Mouse (Mus musculus): ENCODE results near the gene Aldoc.
"Not testable (repeated sequence)": the region's sequence is repeated elsewhere in the genome, so short reads cannot be mapped to it uniquely, and the experiment has no call there.

Aldoc gene

DNA sequence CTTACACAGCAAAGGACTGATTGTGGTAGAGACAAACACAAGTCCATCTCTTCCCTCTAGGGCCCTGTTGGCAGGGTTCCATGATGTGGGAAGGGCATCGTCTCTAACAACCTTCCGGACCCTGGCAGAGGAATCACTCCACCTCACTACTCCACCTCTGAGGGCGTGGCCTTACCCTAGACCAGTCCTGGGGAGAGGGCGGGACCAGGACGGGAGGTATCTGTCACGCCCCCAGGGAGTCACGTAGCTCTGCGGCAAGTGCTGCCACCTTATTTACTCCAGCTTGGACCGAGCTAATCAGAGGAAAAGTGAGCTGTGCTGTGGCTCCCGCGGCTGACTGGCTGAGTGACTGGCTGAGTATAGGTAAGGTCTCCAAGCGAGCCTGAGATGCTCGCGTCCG lies at the start of gene Aldoc:
Gene Aldoc (plus strand): TSS at position 109 of the 400 bp plus-strand sequence.
- DNase-seq (ENCODE audit: low spot score): peak; percentile 81

DNA sequence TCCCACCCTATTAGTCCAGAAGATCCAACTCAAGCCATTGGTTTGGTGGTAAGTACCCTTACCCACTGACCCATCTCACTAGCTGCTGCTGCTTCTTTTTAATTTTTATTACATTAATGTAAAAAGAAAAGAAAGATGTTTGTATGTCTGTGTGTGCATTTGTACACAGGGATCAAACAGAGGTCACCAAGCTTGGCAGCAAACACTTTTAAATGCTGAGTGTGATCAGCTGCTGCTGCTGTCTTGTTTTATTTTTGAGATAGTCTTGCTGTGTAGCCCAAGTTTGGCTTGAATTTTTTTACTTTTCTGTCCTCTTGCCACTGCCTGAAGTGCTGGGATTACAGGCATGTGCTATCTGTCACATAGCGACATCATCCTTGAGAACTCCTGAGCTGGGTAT lies 47.2 kb upstream of the Aldoc start:
- no peak for DNase-seq (ENCODE audit: low spot score)

DNA sequence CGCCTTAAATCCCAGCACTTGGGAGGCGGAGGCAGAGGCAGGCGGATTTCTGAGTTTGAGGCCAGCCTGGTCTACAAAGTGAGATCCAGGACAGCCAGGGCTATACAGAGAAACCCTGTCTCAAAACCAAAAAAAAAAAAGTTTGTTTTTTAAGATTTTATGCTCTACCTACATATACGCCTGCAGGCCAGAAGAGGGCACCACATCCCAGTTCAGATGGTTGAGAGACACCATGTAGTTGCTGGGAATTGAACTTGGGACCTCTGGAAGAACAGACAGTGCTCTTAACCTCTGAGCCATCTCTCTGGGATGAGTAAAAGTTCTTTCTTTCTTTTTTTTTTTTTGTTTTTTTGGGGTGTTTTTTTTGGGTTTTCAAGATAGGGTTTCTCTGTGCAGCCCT lies 46.6 kb upstream of the Aldoc start:
- DNase-seq (ENCODE audit: low spot score): not testable (repeated sequence)

DNA sequence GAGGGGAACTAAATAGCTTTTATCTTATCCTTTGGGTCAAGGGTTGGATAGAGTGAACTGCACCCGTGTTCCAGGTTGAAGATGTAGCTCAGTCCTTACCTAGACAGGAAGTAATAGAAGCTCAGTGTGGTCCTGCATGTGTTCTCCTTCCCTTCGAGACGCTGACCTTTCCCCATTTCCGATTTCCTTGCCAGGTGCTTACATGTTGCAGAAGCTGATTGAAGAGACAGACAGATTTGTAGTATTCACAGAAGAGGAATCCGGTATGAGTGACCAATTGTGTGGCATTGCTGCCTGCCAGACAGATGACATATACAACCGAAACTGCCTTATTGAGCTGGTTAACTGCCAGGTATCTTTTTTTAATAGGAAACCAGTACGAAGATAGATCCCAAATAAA lies 43.9 kb upstream of the Aldoc start:
- DNase-seq (ENCODE audit: low spot score): no peak

DNA sequence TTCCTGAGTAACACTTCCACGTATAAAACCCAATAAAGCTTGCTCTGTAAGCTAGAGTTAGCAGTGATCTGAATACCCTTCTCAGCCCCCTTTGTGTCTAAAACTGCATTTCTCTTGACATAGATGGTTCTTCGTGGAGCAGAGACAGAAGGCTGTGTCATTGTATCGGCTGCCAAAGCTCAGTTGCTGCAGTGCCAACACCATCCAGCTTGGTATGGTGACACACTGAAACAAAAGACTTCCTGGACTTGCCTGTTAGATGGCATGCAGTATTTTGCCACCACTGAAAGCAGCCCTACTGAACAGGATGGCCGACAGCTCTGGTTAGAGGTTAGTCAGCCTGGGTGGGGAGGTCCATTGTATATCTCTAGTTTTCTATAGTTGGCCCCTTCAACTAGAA lies 43.2 kb upstream of the Aldoc start:
- DNase-seq (ENCODE audit: low spot score): no peak

DNA sequence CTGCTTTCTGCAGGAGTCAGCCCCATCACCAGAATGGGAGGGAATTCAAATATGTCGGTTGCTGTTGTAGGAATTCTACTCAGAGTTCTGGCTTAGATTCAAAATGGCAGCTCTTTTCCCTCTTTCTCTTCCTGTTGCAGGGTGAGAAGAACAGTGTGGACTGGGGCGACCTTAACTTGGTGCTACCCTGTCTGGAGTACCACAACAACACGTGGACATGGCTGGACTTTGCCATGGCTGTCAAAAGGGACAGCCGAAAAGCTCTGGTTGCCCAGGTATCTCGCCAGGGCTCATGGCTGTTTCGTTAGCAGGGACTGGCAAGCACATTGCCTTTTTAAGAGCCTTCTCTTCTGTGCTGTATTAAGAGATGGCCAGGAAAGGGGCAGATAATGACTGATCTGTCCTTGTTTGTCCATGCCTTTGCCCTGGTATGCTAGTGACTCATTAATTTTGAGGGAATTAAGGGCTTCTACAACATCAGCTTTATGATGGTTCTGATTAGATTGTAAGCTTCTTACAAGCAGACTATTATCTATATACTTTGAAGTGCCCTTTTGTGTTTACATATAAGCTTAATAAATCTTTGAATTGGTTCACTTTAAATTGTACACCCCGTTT lies 33.5 kb upstream of the Aldoc start:
- DNase-seq (ENCODE audit: low spot score): no peak

DNA sequence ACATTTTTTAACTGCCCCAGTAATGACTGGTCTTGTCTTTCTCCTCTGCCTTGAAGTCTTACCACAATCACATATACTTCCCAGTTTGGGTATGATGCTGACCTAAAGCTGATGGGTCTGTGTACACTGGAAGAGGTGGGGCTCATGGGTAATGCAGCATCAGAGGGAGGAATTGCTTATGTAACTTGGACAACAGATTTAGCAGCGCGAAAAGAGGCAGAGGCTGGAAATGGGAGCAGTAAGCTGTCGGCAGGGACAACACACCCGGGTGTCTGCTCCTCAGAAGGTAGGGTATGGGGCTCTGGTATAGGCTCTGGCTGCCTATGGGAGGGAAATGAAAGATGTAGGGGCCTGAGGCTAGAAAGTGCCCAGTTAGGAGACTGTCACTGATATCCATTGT lies 32.1 kb upstream of the Aldoc start, which contains the start of gene BC030499:
Gene BC030499 (plus strand): TSS at position 188 of the 400 bp plus-strand sequence.
- DNase-seq (ENCODE audit: low spot score): no peak

DNA sequence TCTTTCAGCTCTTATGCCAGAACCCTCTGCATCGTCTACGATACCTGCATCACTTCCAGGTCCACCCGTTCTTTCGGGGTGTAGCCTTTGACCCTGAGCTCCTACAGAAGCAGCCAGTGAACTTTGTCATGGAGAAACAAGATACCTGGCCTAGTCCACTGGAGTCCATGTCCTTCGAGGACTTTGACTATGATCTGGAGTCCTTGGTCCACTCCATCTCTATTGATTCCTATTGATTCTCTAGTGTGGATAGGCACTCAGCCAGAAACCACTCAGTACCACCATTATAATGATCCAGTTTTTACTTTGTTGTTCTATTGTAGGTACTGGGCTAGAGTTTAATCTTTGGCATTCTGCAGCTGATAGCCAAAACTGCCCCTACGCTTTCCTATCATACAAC lies 28.2 kb upstream of the Aldoc start:
- DNase-seq (ENCODE audit: low spot score): no peak

DNA sequence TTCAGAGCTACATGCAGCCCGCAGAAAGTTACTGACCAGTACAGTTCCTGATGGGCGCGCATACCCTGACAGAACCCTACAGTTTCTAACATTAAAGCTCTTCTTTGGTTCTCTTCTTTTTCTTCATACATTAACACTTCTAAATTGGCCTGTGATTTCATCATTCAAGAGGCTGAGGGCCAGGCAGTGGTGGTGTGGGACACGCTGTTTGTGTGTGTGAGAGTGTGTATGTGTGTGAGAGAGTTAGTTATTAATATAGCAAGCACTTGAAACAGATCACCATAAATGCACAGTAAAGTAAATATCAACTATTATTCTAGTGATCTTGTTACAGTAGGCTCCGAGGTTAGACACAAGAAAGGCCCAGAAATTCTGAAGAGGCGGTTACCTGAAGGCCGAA lies 21.9 kb upstream of the Aldoc start:
- DNase-seq (ENCODE audit: low spot score): no peak

DNA sequence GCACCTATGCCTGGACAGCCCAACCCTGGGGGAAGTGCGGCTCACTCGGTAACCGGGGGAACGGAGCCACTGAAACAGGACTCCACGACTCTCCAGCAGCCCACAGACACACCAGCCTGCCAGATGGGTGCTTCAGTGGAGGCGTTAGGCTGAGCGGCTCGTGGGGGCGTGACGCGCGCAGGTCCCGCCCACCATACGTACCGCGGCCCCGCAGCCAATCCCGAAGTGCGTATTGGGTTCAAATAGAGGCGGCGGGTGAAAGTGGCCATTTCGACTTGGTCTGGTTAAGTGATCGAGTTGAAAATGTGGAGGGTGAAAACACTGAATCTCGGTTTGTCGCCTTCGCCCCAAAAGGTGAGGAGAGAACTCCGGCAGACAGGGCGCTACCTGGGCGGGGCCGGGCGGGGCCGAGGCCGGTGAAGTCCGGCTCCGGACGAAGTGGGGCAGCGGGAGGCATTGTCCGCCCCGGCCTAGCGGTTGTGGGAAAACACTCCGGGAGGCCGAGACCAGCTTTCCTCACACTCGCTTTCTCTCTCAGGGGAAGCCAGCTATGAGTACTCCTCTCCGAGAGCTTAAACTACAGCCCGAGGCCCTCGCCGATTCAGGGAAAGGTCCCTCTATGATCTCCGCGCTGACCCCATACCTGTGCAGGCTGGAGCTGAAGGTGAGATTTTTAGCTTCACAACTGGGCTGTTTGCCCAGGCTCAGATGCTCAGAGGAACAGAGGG lies 21.2 kb upstream of the Aldoc start, which contains the start of gene Spag5:
Gene Spag5 (plus strand): TSS at position 173 of the 728 bp plus-strand sequence.
- peak; percentile 88 for DNase-seq (ENCODE audit: low spot score)

DNA sequence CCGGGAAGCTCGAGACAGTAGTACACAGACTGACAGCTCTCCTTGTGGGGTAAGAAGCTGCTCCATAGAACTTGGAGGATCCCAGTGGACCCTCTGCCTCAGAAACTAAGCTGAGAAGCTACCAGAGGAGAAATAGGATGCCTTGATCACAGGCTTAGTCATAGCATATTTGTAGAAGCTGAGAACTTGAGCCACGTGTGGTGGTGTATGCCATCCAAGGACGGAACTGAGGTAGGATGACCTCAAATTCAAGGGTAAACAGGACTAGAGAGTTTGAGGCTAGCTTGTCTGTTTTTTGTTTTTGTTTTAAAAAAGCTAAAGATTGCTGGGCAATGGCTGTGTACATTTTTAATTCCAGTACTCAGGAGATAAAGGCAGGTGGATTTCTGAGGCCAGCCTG lies 17.5 kb upstream of the Aldoc start:
- DNase-seq (ENCODE audit: low spot score): no peak

DNA sequence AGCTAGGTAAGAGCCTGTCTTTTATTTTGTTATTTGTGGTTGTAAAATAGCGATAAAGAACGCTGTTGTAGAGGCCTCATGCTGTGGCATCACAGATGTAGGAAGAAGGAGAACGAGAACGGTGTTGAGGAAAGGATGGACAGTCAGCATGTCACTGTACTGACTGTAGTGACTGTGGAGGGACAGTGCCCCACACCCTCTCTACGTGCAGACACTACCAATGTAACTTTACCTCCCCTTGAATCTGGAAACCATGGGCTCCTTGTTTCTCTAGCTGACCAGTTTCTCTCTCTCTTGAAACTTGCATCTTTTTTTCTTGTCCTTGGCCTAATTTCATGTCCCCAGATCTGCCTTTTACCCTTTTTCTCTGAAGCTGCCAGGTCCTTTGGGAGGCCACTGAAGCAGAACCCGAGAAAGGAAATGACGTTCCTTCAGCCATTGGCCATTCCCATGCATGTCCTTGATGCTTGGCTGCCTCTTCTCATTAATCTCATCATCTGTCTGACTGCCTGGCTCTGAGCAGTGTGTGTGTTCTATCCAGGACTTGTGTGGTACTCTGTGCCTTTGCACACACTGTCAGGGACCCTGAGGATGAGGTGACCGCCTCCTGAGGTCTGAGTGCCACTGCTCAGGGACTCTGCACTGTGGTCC lies 11.8 kb upstream of the Aldoc start:
- DNase-seq (ENCODE audit: low spot score): no peak

DNA sequence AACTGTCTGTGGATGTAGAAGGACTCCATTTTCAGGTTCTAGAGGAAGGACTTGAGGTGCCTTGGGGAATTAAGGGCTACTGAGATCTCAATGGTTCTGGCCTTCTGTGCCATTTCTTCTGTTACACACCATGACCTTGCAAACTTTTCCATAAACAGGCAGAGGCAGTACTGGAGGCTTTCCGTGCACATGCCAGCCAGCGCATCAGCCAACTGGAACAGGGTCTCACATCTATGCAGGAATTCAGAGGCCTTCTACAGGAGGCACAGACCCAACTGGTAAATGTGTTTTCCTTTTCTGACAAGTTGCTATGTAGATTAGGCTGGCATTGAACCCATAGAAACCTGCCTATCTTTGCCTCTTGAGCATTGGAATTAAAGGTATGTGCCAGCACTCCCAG lies 9.1 kb upstream of the Aldoc start:
- DNase-seq (ENCODE audit: low spot score): no peak

DNA sequence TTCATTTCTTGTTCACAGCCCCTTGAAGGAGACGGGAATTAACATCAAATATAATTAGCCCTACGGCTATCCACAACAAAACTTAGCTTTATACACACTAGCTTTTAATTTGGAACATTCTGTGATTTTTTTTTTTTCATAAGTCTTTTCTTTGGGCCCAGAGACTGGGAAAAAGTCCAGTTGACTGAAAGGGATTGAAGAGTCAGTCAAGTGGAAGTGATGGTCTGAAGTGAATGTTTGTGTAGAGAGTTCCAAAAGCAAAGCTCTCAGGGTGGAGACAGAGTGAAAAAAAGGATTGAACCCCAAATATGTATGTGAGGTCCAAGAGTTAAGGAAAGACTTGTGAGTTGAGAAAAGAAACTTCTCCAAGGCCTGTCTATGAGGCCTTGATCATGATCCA lies 4.4 kb upstream of the Aldoc start:
- no peak for DNase-seq (ENCODE audit: low spot score)

DNA sequence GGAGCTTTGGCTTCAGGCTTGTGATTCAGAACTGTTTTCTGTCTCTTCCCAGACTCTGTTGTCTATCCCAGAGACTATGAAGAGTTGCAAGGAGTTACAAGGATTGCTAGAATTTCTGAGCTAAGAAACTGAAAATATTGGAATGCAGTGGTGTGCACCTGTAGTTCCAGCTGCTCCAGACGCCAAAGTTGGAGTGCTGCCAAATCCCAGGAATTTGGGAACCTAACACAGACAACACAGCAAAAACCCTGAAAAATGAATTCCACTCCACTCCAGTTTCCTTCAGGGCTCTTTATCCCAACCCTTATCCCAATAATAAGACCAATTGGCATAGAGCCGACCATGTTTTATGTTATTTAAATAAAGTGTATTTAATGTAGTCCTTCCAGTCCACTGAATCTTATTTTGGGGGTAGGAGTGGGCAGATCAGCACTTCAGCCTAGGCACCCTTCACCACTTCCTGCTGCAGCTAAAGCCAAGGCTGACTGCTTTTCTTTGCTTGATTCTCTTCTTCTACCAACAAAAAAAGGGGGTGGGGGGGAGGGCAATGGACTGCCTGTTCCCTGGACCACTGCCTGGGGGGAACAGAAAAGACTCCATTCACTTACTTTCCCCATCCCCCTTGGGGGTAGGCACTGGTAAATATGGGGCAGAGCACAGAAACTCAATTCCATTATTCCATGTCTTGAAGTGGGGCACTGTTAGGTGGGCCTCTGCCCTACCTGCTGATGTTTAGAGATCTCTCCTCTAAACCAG lies 514 bp upstream of the Aldoc start:
- no peak for DNase-seq (ENCODE audit: low spot score)

DNA sequence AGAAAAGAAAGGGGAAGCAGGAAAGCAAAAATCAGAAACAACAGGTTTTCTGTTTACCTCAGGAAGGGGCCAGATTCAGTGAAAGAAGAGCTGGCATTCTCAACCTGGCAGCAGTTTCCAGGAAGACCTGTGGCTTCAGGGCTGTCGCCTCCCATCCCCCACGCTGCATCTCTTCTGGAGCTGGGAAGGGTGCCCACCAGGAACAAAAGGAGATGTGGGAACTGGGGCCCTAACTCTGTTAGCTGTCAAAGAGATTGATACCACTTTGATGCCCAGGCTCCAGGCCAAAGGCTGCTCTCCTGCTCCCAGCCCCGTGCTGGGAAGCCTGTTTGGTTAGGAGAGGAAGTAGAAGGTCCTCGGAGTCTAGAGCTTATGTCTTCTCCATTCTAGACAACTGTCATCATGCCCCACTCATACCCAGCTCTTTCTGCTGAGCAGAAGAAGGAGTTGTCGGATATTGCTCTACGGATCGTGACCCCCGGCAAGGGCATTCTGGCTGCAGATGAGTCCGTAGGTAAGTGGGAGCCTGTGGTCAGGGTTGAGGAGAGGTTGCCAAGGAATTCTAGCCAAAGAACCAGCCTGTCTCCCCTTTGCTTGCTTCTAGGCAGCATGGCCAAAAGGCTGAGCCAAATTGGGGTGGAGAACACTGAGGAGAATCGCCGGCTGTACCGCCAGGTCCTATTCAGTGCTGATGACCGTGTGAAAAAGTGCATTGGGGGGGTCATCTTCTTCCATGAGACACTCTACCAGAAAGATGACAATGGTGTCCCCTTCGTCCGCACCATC lies 1.4 kb downstream of the Aldoc start:
- DNase-seq (ENCODE audit: low spot score): no peak

DNA sequence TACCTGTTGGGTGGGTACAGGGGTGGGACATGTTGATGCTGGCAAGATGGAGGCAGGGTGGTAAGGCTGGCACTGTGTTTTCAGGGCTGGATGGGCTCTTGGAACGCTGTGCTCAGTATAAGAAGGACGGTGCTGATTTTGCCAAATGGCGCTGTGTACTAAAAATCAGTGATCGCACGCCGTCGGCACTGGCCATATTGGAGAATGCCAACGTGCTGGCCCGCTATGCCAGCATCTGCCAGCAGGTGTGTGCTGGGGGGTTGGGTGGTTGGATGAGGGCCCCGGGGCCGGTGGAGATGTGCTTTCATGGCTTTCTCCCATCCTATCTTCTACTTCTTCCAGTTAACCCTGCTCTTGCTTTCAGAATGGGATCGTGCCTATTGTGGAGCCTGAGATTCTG lies 2.2 kb downstream of the Aldoc start:
- no peak for DNase-seq (ENCODE audit: low spot score)

DNA sequence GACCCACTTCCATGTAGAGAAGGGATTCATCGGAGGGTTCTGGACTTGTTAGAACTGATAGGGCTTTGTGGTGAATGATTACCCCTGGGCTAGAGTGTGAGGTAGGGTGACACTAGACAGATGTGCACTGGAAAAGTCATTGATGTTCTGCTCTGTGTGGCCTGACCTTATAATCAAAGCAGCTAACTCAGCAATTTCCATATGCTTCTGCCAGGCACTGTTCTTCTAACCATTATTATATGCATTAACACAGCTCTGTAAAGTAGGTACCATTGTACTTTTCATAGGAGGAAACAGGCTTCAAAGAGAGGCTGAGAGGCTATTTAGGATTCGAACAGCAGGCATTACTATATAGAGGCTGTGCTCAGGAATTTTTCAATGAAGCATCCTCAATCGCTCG lies 4.4 kb downstream of the Aldoc start:
- DNase-seq (ENCODE audit: low spot score): no peak

DNA sequence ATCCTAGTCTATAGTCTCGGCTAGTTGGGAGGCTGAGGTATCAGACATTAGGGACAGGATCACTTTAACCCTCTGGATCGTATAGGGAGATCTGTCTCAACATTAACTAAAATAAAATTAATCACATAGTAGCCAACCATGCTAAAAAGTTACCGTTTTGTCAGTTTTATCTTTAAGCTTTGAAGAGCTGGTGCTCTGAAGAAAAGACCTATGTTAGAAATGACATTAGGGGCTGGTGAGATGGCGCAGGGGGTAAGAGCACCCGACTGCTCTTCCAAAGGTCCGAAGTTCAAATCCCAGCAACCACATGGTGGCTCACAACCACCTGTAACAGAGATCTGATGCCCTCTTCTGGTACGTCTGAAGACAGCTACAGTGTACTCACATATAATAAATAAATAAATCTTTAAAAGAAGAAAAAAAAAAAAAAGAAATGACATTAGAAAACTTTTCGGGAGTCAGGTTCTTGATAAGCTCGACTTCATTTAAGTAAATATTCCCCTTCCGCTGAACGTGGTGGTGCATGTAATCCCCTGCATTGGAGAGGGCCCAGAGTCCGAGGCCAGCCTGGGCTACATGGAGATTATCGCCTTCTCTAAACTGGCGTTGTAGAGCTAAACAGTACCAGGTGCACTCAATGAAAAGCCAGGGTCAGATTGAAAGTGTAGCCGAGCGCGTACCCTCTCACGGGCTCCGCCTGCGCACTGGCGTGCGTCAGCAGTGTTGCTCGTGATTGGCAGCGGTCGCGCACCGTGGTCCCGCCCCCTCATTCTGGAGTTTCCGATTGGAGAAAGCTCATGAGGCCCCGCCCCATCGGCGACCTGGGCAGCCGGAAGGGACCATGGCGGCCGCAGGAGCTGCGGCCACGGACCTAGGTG lies 5.1 kb downstream of the Aldoc start, which contains the start of gene Pigs:
Gene Pigs (plus strand): TSS at position 782 of the 878 bp plus-strand sequence.
- DNase-seq (ENCODE audit: low spot score): peak; percentile 93

DNA sequence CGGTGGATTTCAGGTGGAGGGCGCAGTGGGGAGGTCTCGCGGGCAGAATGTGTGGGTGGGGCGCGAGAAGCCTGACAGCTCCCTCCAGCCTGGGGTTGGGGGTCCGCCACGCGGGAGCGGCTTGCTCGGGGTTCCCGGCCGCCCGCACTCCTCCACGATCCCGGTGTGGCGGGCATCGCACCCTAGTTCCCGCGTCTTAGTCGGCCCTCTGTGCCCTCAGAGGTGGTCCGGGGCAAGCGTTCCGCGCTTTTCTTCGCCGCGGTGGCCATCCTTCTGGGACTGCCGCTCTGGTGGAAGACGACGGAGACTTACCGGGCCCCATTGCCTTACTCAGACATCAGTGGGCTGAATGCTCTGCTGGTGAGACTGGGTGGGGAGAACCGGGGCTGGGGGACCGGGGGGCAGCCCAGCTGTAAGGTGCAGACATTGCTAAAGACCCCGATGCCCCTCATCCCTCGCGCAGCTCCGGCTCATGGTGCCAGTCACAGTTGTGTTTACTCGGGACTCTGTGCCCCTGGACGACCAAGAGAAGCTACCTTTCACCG lies 5.8 kb downstream of the Aldoc start:
- DNase-seq (ENCODE audit: low spot score): no peak

All from c-Kit-positive CD71-positive TER-119-positive erythroid progenitor cells, embryonic 14.5 days (primary cell).